Mouse (Mus musculus): ENCODE results near the gene Gm20388.

DNA sequence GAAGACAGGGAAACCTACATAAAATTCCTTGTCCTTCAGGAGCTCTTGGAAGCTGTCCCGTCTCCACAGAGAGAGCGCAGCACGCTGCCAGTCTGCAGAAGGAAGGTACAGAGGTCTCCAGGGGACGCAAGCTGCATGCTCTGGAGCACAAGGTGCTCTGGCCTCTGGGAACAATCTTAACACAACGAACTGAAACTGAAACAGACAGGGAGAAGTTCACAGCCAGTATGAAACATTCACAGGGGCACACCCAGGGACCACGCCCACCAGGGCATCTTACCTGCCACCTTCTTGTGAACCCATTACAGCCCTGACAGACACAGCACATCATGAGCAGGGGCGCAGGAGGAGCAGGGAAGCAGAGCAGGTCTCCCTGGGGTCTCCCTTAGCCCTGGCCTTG, 3373.3 kb downstream of the Gm20388 start:
- TF ChIP-seq TAL1 (IDR thresholded peaks at IDR 0.05; ENCODE audit: low read length) (no peak), GATA1 (IDR thresholded peaks at IDR 0.05; ENCODE audit: low read length) (no peak)

All from erythroblast, embryonic 14.5 days (primary cell).